Mouse (Mus musculus) heart, embryonic 14.5 days (tissue): ENCODE measurements around the gene Gm44790. TPM values are rescaled to one million over a fixed set of nuclear protein-coding genes. Genes with fewer than 3 reads are reported as not detected.
"Not testable (repeated sequence)": the region's sequence is repeated elsewhere in the genome, so short reads cannot be mapped to it uniquely, and the experiment has no call there.

Experiments used
- ATAC-seq: fragments of 200-750 bp; cut with Nextera tagmentation; 2 replicates; pipeline ENCODE4 v1.8.0; 2017; ENCODE audit warnings: low read depth, moderate TSS enrichment; ENCODE audit not compliant: insufficient number of reproducible peaks, insufficient read depth, low FRiP score
- H3K27ac ChIP-seq, 2 experiments: fragments of 200-500 bp in 1 of 2; fragments of 300-500 bp in 1 of 2; sonication (generic) in 1 of 2; replicated peaks in 1 of 2; 2 replicates each; pipeline ENCODE4 v1.5.1; 2012 to 2014; ENCODE audit warnings: low read depth in 2 of 2, low read length in 2 of 2, control low read depth in 1 of 2, mild to moderate bottlenecking in 1 of 2, mixed read lengths in 1 of 2; ENCODE audit not compliant: control insufficient read depth in 1 of 2, insufficient read depth in 1 of 2
- H3K27me3 ChIP-seq: fragments of 300-500 bp; sonication (generic); 2 replicates; pipeline ENCODE4 v1.6.1; 2014; ENCODE audit warnings: mild to moderate bottlenecking, low read length, control low read depth; ENCODE audit not compliant: control insufficient read depth, insufficient read depth
- H3K36me3 ChIP-seq: fragments of 300-500 bp; sonication (generic); 2 replicates; pipeline ENCODE4 v1.6.1; 2014; ENCODE audit warnings: mild to moderate bottlenecking, control low read depth, low read length, mixed read lengths; ENCODE audit not compliant: control insufficient read depth, insufficient read depth
- H3K4me1 ChIP-seq, 2 experiments: fragments of 200-500 bp in 1 of 2; fragments of 300-500 bp in 1 of 2; sonication (generic) in 1 of 2; 2 replicates each; pipeline ENCODE4 v1.6.1; 2012 to 2014; ENCODE audit warnings: low read length in 2 of 2, control low read depth in 1 of 2, mixed read lengths in 1 of 2; ENCODE audit not compliant: control insufficient read depth in 2 of 2, insufficient read depth in 2 of 2
- H3K4me2 ChIP-seq: fragments of 300-500 bp; sonication (generic); 2 replicates; pipeline ENCODE4 v1.6.1; 2014; ENCODE audit warnings: mild to moderate bottlenecking, low read length
- H3K4me3 ChIP-seq, 2 experiments: fragments of 200-500 bp in 1 of 2; fragments of 300-500 bp in 1 of 2; sonication (generic) in 1 of 2; 2 replicates each; pipeline ENCODE4 v1.5.1; 2012 to 2014; ENCODE audit warnings: low read length in 2 of 2, mild to moderate bottlenecking in 2 of 2, control low read depth in 1 of 2, low read depth in 1 of 2, moderate library complexity in 1 of 2; ENCODE audit not compliant: control insufficient read depth in 1 of 2, insufficient read depth in 1 of 2
- H3K9ac ChIP-seq: fragments of 300-500 bp; sonication (generic); 2 replicates; pipeline ENCODE4 v1.6.1; 2014; ENCODE audit warnings: mild to moderate bottlenecking, low read length
- H3K9me3 ChIP-seq: fragments of 300-500 bp; sonication (generic); 2 replicates; pipeline ENCODE4 v1.6.1; 2016; ENCODE audit warnings: low read length, control low read depth; ENCODE audit not compliant: control insufficient read depth
- WGBS: fragments of 180-500 bp; shearing (Covaris S2); extraction: QIAGEN DNeasy Blood & Tissue Kit; methylation state at CpG from one replicate; pipeline ENCODE4 v1.1.7; 2014; 5-methylcytosine and 5-hydroxymethylcytosine counted together
- polyA plus RNA-seq: library from polyadenylated mRNA; unstranded; fragments of >200 nt; fragmentation: Nextera tagmentation; extraction: Ambion mirVana; gene quantifications from 2 replicates; pipeline ENCODE4 v1.2.1, GENCODE M21; 2014

Gene Gm44790
- polyA plus RNA-seq, 1 experiment from 2014 or later: not detected

DNA sequence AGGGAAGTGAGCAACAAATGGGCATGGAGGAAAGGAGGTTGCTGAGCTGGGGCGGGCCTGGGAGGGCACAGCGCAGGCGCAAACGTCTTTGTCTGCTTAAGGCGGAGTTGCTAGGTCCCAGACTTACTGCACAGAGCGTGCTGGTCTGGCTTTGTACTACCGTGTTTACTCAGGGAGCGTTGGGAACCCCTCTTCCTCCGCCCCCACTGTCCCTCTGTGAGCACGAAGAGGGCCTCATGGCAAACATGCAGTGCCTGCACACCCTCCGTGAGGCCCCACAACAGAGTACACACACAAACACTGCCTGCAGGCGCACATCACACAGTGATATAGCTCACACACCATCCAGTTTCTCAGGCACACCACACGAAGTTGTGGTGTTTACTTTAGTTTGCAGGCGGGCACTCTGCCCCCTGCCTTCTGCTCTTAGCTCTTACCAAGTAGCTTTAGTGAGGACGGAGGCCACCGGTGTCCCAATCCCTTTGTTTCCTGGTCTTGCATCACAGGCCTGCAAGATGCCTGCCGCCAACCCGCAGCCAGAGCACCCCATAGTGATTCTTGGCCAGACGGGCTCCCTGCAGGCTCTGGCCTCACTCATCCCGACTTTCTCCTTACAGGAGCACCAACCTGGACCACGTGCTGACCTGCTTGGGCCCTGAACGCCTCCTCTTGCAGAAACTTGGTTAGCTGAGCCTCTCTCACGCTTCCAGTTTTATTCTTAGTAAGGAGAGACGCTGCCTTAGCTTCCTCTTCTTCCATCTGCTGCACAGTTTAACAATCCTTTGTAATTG lies 61.1 kb downstream of the Gm44790 start:
- Histone ChIP-seq H3K27me3 (no peaks in the 10 kb centered on the region), H3K9me3 (no peaks in the 10 kb centered on the region), H3K4me1 (peaks cover 12 to 18% of the 10 kb centered on the region in 2 experiments), H3K4me2 (peak overlapping the region; percentile 60), H3K9ac (peak overlapping the region; percentile 71), H3K4me3 (peak overlapping the region; percentile 5 to 23), H3K27ac (peak overlapping the region; percentile 91 to 94), H3K36me3 (no peaks in the 10 kb centered on the region)
- peak; percentile 88 for ATAC-seq
- 8% methylated on average over 24 of the region's 24 CpGs for WGBS

DNA sequence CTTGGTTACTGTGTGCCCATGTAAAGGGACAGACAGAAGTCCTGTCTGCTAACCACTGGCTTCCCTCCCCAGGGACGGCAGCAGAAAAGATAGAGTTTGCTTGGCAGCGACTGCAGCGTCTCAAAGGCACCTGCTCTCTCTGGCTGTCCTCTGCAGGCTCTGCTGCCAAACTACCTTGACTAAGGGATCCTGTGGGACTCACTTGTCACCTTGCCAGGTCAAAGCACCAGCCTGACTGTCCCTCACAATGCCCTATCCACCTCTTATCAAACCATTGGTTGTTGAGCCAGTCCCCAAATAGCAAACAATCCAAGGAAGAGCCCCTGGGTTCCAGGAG lies 61.7 kb downstream of the Gm44790 start:
- no peaks in the 10 kb centered on the region for H3K36me3 ChIP-seq
- H3K9me3 ChIP-seq: no peaks in the 10 kb centered on the region
- 12% methylated on average over 3 of the region's 3 CpGs for WGBS
- peak overlapping the region; percentile 71 for H3K9ac ChIP-seq
- peak overlapping the region; percentile 60 for H3K4me2 ChIP-seq
- no peak for ATAC-seq
- 0 out of 4 replicates have a peak overlapping the region, but pooled peaks of 1 of the 2 experiments have one; percentile 23 for H3K4me3 ChIP-seq
- no peaks in the 10 kb centered on the region for H3K27me3 ChIP-seq
- H3K27ac ChIP-seq: peak overlapping the region; percentile 91 to 94
- peaks cover 12 to 18% of the 10 kb centered on the region in 2 experiments for H3K4me1 ChIP-seq

DNA sequence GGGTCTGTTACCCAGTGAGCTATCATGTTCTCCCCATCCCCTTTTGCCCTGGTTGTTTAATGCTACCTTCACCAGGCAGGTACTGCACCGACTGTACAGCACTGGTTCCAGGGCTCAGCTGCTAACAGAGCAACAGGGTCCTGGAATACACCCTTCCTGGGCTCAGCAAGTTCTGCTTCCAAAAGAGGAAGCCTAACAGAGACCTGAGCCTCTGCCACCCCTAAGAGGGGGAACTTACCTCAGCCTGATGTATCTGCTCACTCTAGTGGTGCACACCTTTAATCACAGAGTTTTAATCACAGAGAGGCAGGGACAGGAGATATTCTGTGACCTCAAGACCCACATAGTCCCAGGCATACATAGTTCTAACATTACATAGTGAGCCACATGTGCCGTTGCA lies 63.5 kb downstream of the Gm44790 start:
- H3K27me3 ChIP-seq: no peaks in the 10 kb centered on the region

DNA sequence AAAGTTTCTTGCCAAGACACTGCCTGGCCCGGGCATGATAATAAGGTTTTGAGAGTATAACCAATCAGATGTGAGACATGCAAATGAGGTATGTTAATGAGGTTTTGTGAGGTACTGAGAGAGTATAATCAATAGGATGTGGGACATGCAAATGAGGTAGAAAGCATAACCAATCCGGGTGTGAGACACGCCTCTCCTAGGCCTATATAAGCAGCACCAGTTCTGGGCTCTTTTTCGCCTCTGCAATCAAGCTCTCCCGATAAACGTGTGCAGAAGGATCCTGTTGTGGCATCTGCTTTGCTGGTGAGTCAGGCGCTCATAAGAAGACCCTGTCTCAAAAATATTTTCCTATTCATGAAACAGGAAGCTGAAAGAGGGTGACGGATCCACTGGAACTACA lies 64.0 kb downstream of the Gm44790 start:
- 90% methylated on average over 8 of the region's 8 CpGs for WGBS

More for the DNA sequence above, 63.5 kb downstream of the Gm44790 start:
- ATAC-seq: no peak
- no peaks in the 10 kb centered on the region for H3K9me3 ChIP-seq
- 95% methylated on average over 2 of the region's 2 CpGs for WGBS
- H3K27ac ChIP-seq: no peak overlapping the region
- no peak overlapping the region for H3K4me3 ChIP-seq
- H3K36me3 ChIP-seq: no peaks in the 10 kb centered on the region
- no peak overlapping the region for H3K4me2 ChIP-seq
- no peak overlapping the region for H3K9ac ChIP-seq
- peaks cover 12 to 18% of the 10 kb centered on the region in 2 experiments for H3K4me1 ChIP-seq

DNA sequence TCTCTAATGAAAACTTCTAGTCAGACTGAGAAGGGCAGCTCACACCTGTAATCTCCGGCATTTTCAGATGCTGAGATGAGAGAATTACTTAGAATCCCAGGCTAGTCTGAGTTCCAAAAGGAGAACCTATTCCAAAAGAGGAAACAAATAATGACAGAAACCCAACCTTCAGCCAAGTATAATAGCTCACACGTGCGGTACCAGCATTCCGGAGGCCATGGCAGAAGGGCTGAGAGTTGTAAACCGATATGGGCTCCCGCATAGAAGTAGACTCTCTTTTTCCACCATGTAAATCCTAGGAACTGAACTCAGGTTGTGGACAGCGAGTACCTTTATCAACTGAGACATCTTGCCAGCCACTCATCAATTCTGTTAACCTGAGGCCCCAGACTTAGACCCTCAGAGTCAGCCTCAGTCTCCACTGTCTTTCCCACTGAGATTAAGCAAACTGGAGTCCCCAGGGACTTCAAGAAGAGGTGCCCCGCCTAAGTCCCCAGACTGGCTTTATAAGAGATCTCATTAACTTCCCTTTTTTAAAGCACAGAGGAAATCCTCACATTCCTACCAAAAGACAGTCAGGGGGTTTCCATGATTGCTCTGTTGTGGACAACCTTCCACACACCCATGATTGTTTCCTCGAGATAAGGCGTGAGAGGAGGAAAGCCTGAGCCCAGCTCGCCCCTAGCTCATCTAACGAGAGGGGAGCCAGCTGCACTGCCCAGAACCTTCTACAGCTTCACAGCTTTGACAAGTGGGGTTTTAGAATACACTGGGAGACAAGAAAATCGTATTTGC lies 67.2 kb downstream of the Gm44790 start:
- Histone ChIP-seq H3K4me3 (no peak overlapping the region), H3K27ac (peak overlapping the region in 1 of 2 experiments; percentile 37; a peak in 1 of 4 replicates), H3K36me3 (no peaks in the 10 kb centered on the region), H3K27me3 (no peaks in the 10 kb centered on the region), H3K9me3 (no peaks in the 10 kb centered on the region), H3K4me2 (no peak overlapping the region), H3K4me1 (peaks cover 13 to 14% of the 10 kb centered on the region in 2 experiments), H3K9ac (no peak overlapping the region)
- no peak for ATAC-seq
- WGBS: 53% methylated on average over 13 of the region's 13 CpGs

More for the DNA sequence above, 64.0 kb downstream of the Gm44790 start:
- H3K36me3 ChIP-seq, H3K9ac ChIP-seq, ATAC-seq, H3K27ac ChIP-seq, H3K4me2 ChIP-seq, H3K9me3 ChIP-seq, H3K27me3 ChIP-seq, H3K4me3 ChIP-seq: not testable (repeated sequence)
- H3K4me1 ChIP-seq: peaks cover 12 to 18% of the 10 kb centered on the region in 2 experiments

DNA sequence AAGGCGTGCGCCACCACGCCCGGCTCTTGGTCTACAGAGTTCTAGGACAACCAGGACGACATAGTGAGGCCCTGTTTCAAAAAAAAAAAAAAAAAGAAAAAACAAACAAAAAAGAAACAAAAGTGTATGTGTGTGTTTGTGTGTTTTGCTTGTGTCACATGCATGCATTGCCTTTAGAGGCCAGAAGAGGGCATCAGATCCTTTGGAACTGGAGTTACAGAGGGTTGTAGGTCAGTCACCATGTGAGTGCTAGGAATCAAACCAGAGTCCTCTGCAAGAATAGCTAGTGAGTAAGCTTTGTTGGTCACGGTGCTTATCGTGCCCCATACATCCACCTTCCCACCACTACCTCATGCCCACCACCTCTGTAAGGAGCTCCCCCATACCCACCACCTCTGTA lies 68.3 kb downstream of the Gm44790 start:
- Histone ChIP-seq H3K36me3 (no peaks in the 10 kb centered on the region), H3K9ac (no peak overlapping the region), H3K4me3 (no peak overlapping the region), H3K27ac (no peak overlapping the region), H3K4me1 (peaks cover 13 to 16% of the 10 kb centered on the region in 2 experiments), H3K4me2 (no peak overlapping the region), H3K27me3 (no peaks in the 10 kb centered on the region), H3K9me3 (no peaks in the 10 kb centered on the region)
- ATAC-seq: no peak
- WGBS: 94% methylated on average over 7 of the region's 7 CpGs
